8 mouse cellular contexts compared by ENCODE assay signal in genomic region chr2:180222250-180222649, GRCm38 (mm10). TPM values are rescaled to one million over a fixed set of nuclear protein-coding genes. Genes with fewer than 3 reads are reported as not detected.
DNase-seq lines count a peak whose midpoint lies in the region; ATAC-seq and TF ChIP-seq lines count a peak whose summit lies in the region.

No protein-coding gene starts in this region.

- peak; percentile 48 for DNase-seq in thymus, postnatal 4 days
- DNase-seq in thymus, postnatal 25 days, result no peak
- DNase-seq in kidney, postnatal 36 days, result peak; percentile 50 to 75
- no peak for DNase-seq in right cerebral cortex, adult 18-20 months

- H3K4me3 ChIP-seq in heart, embryonic 12.5 days, result no peak overlapping the region
- H3K4me3 ChIP-seq in olfactory bulb, adult 2 months (ENCODE audit: insufficient read depth, low read depth, low read length), result no peak overlapping the region

- H3K4me1 ChIP-seq in heart, embryonic 12.5 days (replicated peaks), result peaks cover 77% of the 10 kb centered on the region
- peaks cover 40% of the 10 kb centered on the region for H3K4me1 ChIP-seq in olfactory bulb, adult 2 months (ENCODE audit: control insufficient read depth, insufficient read depth, low read length)

- no peak overlapping the region for H3K27ac ChIP-seq in heart, embryonic 12.5 days (ENCODE audit: poor library complexity, severe bottlenecking)
- no peak overlapping the region for H3K27ac ChIP-seq in olfactory bulb, adult 2 months (ENCODE audit: insufficient read depth, low read depth, low read length)

- peak overlapping the region; percentile 9 for H3K4me2 ChIP-seq in heart, embryonic 12.5 days

- ATAC-seq in heart, embryonic 12.5 days (ENCODE audit: insufficient number of reproducible peaks, low FRiP score), result 0 out of 2 replicates have a peak, but pooled peaks have one; percentile 8
- no peak for ATAC-seq in activated CD4-positive, CD25-positive, alpha-beta regulatory T cell, adult 4 months
- no peak for ATAC-seq in erythroblast, adult 5-6 weeks (replicated peaks; ENCODE audit: low FRiP score, poor library complexity, severe bottlenecking)

- 14% methylated on average over 6 of the region's 6 CpGs for WGBS in heart, embryonic 12.5 days
- WGBS in olfactory bulb, adult 2 months, result 30% methylated on average over 6 of the region's 6 CpGs

- H3K9me3 ChIP-seq in heart, embryonic 12.5 days (replicated peaks), result no peaks in the 10 kb centered on the region

- TF ChIP-seq CTCF in olfactory bulb, adult 2 months (IDR thresholded peaks at IDR 0.05; ENCODE audit: insufficient read depth, low read depth, low read length), result 0 out of 2 replicates have a peak, but pooled peaks have one; percentile 4

- peak overlapping the region; percentile 3; the same call in 1 of the 2 replicates for H3K9ac ChIP-seq in heart, embryonic 12.5 days

- no peak for TF ChIP-seq POLR2A in olfactory bulb, adult 2 months (IDR thresholded peaks at IDR 0.05; ENCODE audit: insufficient read depth, low read depth, low read length)

- H3K36me3 ChIP-seq in heart, embryonic 12.5 days, result peaks cover 2% of the 10 kb centered on the region; the same call in 1 of the 2 replicates

- H3K27me3 ChIP-seq in heart, embryonic 12.5 days (replicated peaks), result 0 out of 2 replicates have a peak, but pooled peaks cover 5% of the 10 kb centered on the region

RNA-seq across cellular contexts. Expression of gene Lama5, which starts 3.4 kb away (rescaled TPM):
- 31.7 and 38.1 TPM in 2 replicates for polyA plus RNA-seq in heart, embryonic 12.5 days (2016; fragmentation: Nextera tagmentation; extraction: Ambion mirVana)
- polyA plus RNA-seq in olfactory bulb, adult 2 months (2012; ENCODE audit: insufficient read depth, insufficient read length, low replicate concordance, missing spikeins), result not detected in 2 replicates
- under 1 TPM; 0.28 to 0.59 TPM for polyA plus RNA-seq in activated CD4-positive, CD25-positive, alpha-beta regulatory T cell, adult 4 months (2017; shearing (Covaris generic))
- total RNA-seq in erythroblast, adult 5-6 weeks (2015; ENCODE audit: low replicate concordance), result 1.7 TPM in 1 of 2 replicates, not detected in the other
- total RNA-seq in erythroblast, adult 5-6 weeks (2017; ENCODE audit: low replicate concordance), result 0.09 and 0.14 TPM in 2 replicates

RNA-seq across cellular contexts. Expression of gene Rps21, which starts 34.9 kb away (rescaled TPM):
- polyA plus RNA-seq in heart, embryonic 12.5 days (2016; fragmentation: Nextera tagmentation; extraction: Ambion mirVana), result 336 and 349 TPM in 2 replicates
- polyA plus RNA-seq in olfactory bulb, adult 2 months (2012; ENCODE audit: insufficient read depth, insufficient read length, low replicate concordance, missing spikeins), result 1,119 TPM in 1 of 2 replicates, not detected in the other
- polyA plus RNA-seq in activated CD4-positive, CD25-positive, alpha-beta regulatory T cell, adult 4 months (2017; shearing (Covaris generic)), result 1,000 to 10,000 TPM; 1,181 to 1,680 TPM
- total RNA-seq in erythroblast, adult 5-6 weeks (2015; ENCODE audit: low replicate concordance), result 363 and 447 TPM in 2 replicates
- 275 and 320 TPM in 2 replicates for total RNA-seq in erythroblast, adult 5-6 weeks (2017; ENCODE audit: low replicate concordance)

RNA-seq across cellular contexts. Expression of gene Adrm1, which starts 51.0 kb away (rescaled TPM):
- 150 and 154 TPM in 2 replicates for polyA plus RNA-seq in heart, embryonic 12.5 days (2016; fragmentation: Nextera tagmentation; extraction: Ambion mirVana)
- not detected in 2 replicates for polyA plus RNA-seq in olfactory bulb, adult 2 months (2012; ENCODE audit: insufficient read depth, insufficient read length, low replicate concordance, missing spikeins)
- polyA plus RNA-seq in activated CD4-positive, CD25-positive, alpha-beta regulatory T cell, adult 4 months (2017; shearing (Covaris generic)), result 100 to 1,000 TPM in 1 of 2 experiments, 10 to 100 TPM in 1; 87.7 to 113 TPM
- total RNA-seq in erythroblast, adult 5-6 weeks (2015; ENCODE audit: low replicate concordance), result 13.3 and 28.6 TPM in 2 replicates
- total RNA-seq in erythroblast, adult 5-6 weeks (2017; ENCODE audit: low replicate concordance), result 8.5 and 23.9 TPM in 2 replicates

RNA-seq across cellular contexts. Expression of gene Cables2, which starts 51.0 kb away (rescaled TPM):
- polyA plus RNA-seq in heart, embryonic 12.5 days (2016; fragmentation: Nextera tagmentation; extraction: Ambion mirVana), result 15.8 and 16.2 TPM in 2 replicates
- not detected in 2 replicates for polyA plus RNA-seq in olfactory bulb, adult 2 months (2012; ENCODE audit: insufficient read depth, insufficient read length, low replicate concordance, missing spikeins)
- polyA plus RNA-seq in activated CD4-positive, CD25-positive, alpha-beta regulatory T cell, adult 4 months (2017; shearing (Covaris generic)), result 1 to 10 TPM; 5.9 to 7.2 TPM
- total RNA-seq in erythroblast, adult 5-6 weeks (2015; ENCODE audit: low replicate concordance), result 2.5 and 4.6 TPM in 2 replicates
- total RNA-seq in erythroblast, adult 5-6 weeks (2017; ENCODE audit: low replicate concordance), result 2.7 and 4.9 TPM in 2 replicates

Comparison
In these comparisons a context has a peak if more than half of its experiments do, and no peak if none do; other contexts are left out.
1. DNase-seq: peak in thymus, postnatal 4 days (single experiment) and kidney, postnatal 36 days (2 of 2); none in thymus, postnatal 25 days (single experiment) and right cerebral cortex, adult 18-20 months (single experiment).
2. RNA of gene Lama5, which starts 3.4 kb away (polyA plus RNA-seq): 31.7 to 38.1 TPM in heart, embryonic 12.5 days; 0.28 to 0.59 TPM in activated CD4-positive, CD25-positive, alpha-beta regulatory T cell, adult 4 months and not detected in olfactory bulb, adult 2 months; every median in the first group is over 10 times any median in the second.